Mouse (Mus musculus) myocyte (in vitro differentiated cells): ENCODE measurements around the gene Gmds.

Source experiments
- CEBPB ChIP-seq: IDR thresholded peaks from 2 replicates; pipeline ENCODE4 v1.6.1; 2011; ENCODE audit warnings: mild to moderate bottlenecking, moderate library complexity; ENCODE audit not compliant: poor library complexity, insufficient read depth, severe bottlenecking
- E2F4 ChIP-seq: IDR thresholded peaks from one replicate; pipeline ENCODE4 v1.6.1; 2011; ENCODE audit warnings: mild to moderate bottlenecking, control low read depth, moderate library complexity; ENCODE audit not compliant: insufficient read depth
- MAX ChIP-seq: IDR thresholded peaks from one replicate; pipeline ENCODE4 v1.6.1; 2011; ENCODE audit warnings: low read depth, mild to moderate bottlenecking, control low read depth
- MYOD1 ChIP-seq, 3 experiments: IDR thresholded peaks; one replicate each; pipeline ENCODE4 v1.6.1; 2011; ENCODE audit warnings: control low read depth in 2 of 3, low read depth in 2 of 3, mild to moderate bottlenecking in 2 of 3, moderate library complexity in 1 of 3; ENCODE audit not compliant: insufficient read length in 2 of 3, control insufficient read depth in 1 of 3
- MYOG ChIP-seq, 3 experiments: IDR thresholded peaks; one replicate each; pipeline ENCODE4 v1.6.1; 2011; ENCODE audit warnings: control low read depth in 2 of 3, low read depth in 2 of 3, mild to moderate bottlenecking in 2 of 3; ENCODE audit not compliant: insufficient read length in 2 of 3, control insufficient read depth in 1 of 3, insufficient read depth in 1 of 3
- POLR2A ChIP-seq: IDR thresholded peaks from one replicate; pipeline ENCODE4 v1.6.1; 2011; ENCODE audit warnings: low read depth, mild to moderate bottlenecking, control low read depth, moderate library complexity; ENCODE audit not compliant: insufficient read length
- POLR2AphosphoS2 ChIP-seq: IDR thresholded peaks from one replicate; pipeline ENCODE4 v1.6.1; 2011; ENCODE audit warnings: low read depth, control low read depth; ENCODE audit not compliant: insufficient read length
- REST ChIP-seq: IDR thresholded peaks from one replicate; pipeline ENCODE4 v1.6.1; 2011; ENCODE audit warnings: mild to moderate bottlenecking, control low read depth, moderate library complexity; ENCODE audit not compliant: insufficient read depth, insufficient read length
- SRF ChIP-seq: IDR thresholded peaks from one replicate; pipeline ENCODE4 v1.6.1; 2011; ENCODE audit warnings: low read depth; ENCODE audit not compliant: control insufficient read depth, insufficient read length
- TCF12 ChIP-seq: IDR thresholded peaks from one replicate; pipeline ENCODE4 v1.6.1; 2011; ENCODE audit warnings: mild to moderate bottlenecking, control low read depth; ENCODE audit not compliant: poor library complexity, insufficient read depth, severe bottlenecking
- TCF3 ChIP-seq: IDR thresholded peaks from one replicate; pipeline ENCODE4 v1.6.1; 2011; ENCODE audit warnings: low read depth, control low read depth; ENCODE audit not compliant: insufficient read length
- USF1 ChIP-seq: IDR thresholded peaks from one replicate; pipeline ENCODE4 v1.6.1; 2011; ENCODE audit warnings: low read depth, mild to moderate bottlenecking, control low read depth, moderate library complexity

- TF ChIP-seq MAX (no peak), MYOD1 (IDR thresholded peaks at IDR 0.05; ENCODE audit: control insufficient read depth in 1 of 3, insufficient read length in 2 of 3, low read depth in 2 of 3) (no peak), POLR2A (no peak), TCF3 (no peak), USF1 (no peak), TCF12 (no peak), POLR2AphosphoS2 (no peak), E2F4 (no peak), REST (no peak), MYOG (IDR thresholded peaks at IDR 0.05; ENCODE audit: control insufficient read depth in 1 of 3, insufficient read depth in 1 of 3, insufficient read length in 2 of 3, low read depth in 2 of 3) (no peak), SRF (no peak), CEBPB (no peak)
These were observed 520.2 kb downstream of the Gmds start for GRCm38 (mm10) chr13:31818337-31818736.
